Mouse (Mus musculus): ENCODE results near the gene Nova2. TPM values are rescaled to one million over a fixed set of nuclear protein-coding genes. Genes with fewer than 3 reads are reported as not detected.

The Nova2 gene
- polyA plus RNA-seq, 1 experiment: 0.90 TPM

DNA sequence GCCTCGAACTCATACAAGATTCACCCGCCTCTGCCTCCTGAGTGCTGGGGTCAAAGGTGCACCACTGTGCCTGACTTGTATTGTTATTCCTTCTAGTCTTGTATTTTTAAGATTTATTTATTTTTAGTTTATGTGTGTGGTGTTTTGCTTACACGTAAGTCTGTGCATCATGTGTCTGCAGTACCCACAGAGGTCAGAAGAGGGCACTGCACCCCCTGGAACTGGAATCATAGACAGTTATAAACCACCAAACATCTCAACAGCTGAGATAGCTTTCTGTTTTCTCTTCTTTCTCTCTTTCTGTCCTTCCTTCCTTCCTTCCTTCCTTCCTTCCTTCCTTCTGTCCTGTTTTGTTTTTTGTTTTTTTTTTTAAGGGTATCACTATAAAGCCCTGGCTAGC is 45.3 kb downstream of the Nova2 start:
- WGBS: 93% methylated on average over 3 of the region's 3 CpGs
- Histone ChIP-seq H3K27ac (ENCODE audit: insufficient read depth, low read length) (no peak overlapping the region), H3K36me3 (ENCODE audit: control insufficient read depth, insufficient read depth, low read length) (no peaks in the 10 kb centered on the region), H3K4me3 (ENCODE audit: extremely low read depth, insufficient read depth, insufficient read length) (no peak overlapping the region), H3K27me3 (ENCODE audit: control insufficient read depth, insufficient read depth, low read length) (no peaks in the 10 kb centered on the region), H3K4me1 (ENCODE audit: control insufficient read depth, insufficient read depth, insufficient read length) (no peaks in the 10 kb centered on the region)
- DNase-seq (ENCODE audit: low read depth in 1 of 2, low spot score in 2 of 2): no peak
- TF ChIP-seq CTCF (IDR thresholded peaks at IDR 0.05; ENCODE audit: extremely low read depth, insufficient read depth, insufficient read length, insufficient replicate concordance): no peak
- TF ChIP-seq POLR2A (IDR thresholded peaks at IDR 0.05; ENCODE audit: low read depth, low read length): no peak

DNA sequence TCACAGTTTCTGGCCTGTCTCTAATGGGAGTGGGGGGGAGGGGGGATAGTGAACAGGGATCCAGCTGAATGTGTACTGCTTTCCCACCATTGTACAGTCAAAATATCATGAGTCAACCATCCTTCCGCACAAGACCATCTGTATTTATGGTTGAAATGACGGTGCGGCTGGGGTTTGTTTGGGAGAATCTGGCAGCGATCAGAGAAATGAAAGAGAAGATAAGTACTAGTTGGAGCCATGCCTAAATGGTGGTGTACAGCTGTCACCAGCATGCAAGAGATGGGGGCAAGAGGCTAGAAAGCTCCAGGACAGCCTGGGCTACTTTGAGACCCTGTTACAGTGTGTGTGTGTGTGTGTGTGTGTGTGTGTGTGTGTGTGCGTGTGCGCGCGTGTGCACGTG is 52.7 kb downstream of the Nova2 start:
- no peaks in the 10 kb centered on the region for H3K4me1 ChIP-seq (ENCODE audit: control insufficient read depth, insufficient read depth, insufficient read length)
- no peaks in the 10 kb centered on the region for H3K27me3 ChIP-seq (ENCODE audit: control insufficient read depth, insufficient read depth, low read length)
- no peak overlapping the region for H3K4me3 ChIP-seq (ENCODE audit: extremely low read depth, insufficient read depth, insufficient read length)
- no peak overlapping the region for H3K27ac ChIP-seq (ENCODE audit: insufficient read depth, low read length)
- H3K36me3 ChIP-seq (ENCODE audit: control insufficient read depth, insufficient read depth, low read length): no peaks in the 10 kb centered on the region
- no peak for DNase-seq (ENCODE audit: low read depth in 1 of 2, low spot score in 2 of 2)
- TF ChIP-seq POLR2A (IDR thresholded peaks at IDR 0.05; ENCODE audit: low read depth, low read length): no peak
- no peak for TF ChIP-seq CTCF (IDR thresholded peaks at IDR 0.05; ENCODE audit: extremely low read depth, insufficient read depth, insufficient read length, insufficient replicate concordance)
- WGBS: 93% methylated on average over 9 of the region's 9 CpGs

GRCm38 (mm10) chr7:18986503-18986902 is 60.8 kb downstream of the Nova2 start:
- H3K4me1 ChIP-seq (ENCODE audit: control insufficient read depth, insufficient read depth, insufficient read length): peaks cover 1% of the 10 kb centered on the region; the same call in 1 of the 2 replicates
- DNase-seq (ENCODE audit: low read depth in 1 of 2, low spot score in 2 of 2): no peak
- H3K4me3 ChIP-seq (ENCODE audit: extremely low read depth, insufficient read depth, insufficient read length): no peak overlapping the region
- H3K36me3 ChIP-seq (ENCODE audit: control insufficient read depth, insufficient read depth, low read length): no peaks in the 10 kb centered on the region
- WGBS: 70% methylated on average over 2 of the region's 2 CpGs
- no peak overlapping the region for H3K27ac ChIP-seq (ENCODE audit: insufficient read depth, low read length)
- no peak for TF ChIP-seq CTCF (IDR thresholded peaks at IDR 0.05; ENCODE audit: extremely low read depth, insufficient read depth, insufficient read length, insufficient replicate concordance)
- no peak for TF ChIP-seq POLR2A (IDR thresholded peaks at IDR 0.05; ENCODE audit: low read depth, low read length)
- peaks cover 1% of the 10 kb centered on the region; the same call in 1 of the 2 replicates for H3K27me3 ChIP-seq (ENCODE audit: control insufficient read depth, insufficient read depth, low read length)

GRCm38 (mm10) chr7:18987100-18987499 is 61.4 kb downstream of the Nova2 start, which contains the start of gene Nanos2:
TSS of gene Nanos2 (plus strand) at chr7:18987400.
- no peak for DNase-seq (ENCODE audit: low read depth in 1 of 2, low spot score in 2 of 2)
- no peak within 1 kb of the TSS for H3K27ac ChIP-seq (ENCODE audit: insufficient read depth, low read length)
- H3K4me3 ChIP-seq (ENCODE audit: extremely low read depth, insufficient read depth, insufficient read length): no peak within 1 kb of the TSS
- peaks cover 6% of the 10 kb centered on the region for H3K27me3 ChIP-seq (ENCODE audit: control insufficient read depth, insufficient read depth, low read length)
- WGBS: 36% methylated on average over 2 of the region's 2 CpGs
- TF ChIP-seq CTCF (IDR thresholded peaks at IDR 0.05; ENCODE audit: extremely low read depth, insufficient read depth, insufficient read length, insufficient replicate concordance): no peak
- no peak for TF ChIP-seq POLR2A (IDR thresholded peaks at IDR 0.05; ENCODE audit: low read depth, low read length)
- peaks cover 7% of the 10 kb centered on the region for H3K4me1 ChIP-seq (ENCODE audit: control insufficient read depth, insufficient read depth, insufficient read length)
- no peaks in the 10 kb centered on the region for H3K36me3 ChIP-seq (ENCODE audit: control insufficient read depth, insufficient read depth, low read length)

- peaks cover 10% of the 10 kb centered on the region for H3K4me1 ChIP-seq (ENCODE audit: control insufficient read depth, insufficient read depth, insufficient read length)
- TF ChIP-seq CTCF (IDR thresholded peaks at IDR 0.05; ENCODE audit: extremely low read depth, insufficient read depth, insufficient read length, insufficient replicate concordance) (no peak), POLR2A (IDR thresholded peaks at IDR 0.05; ENCODE audit: low read depth, low read length) (no peak)
- H3K4me3 ChIP-seq (ENCODE audit: extremely low read depth, insufficient read depth, insufficient read length): no peak overlapping the region
- 77% methylated on average over 13 of the region's 13 CpGs for WGBS
- H3K27ac ChIP-seq (ENCODE audit: insufficient read depth, low read length): no peak overlapping the region
- peaks cover 8% of the 10 kb centered on the region for H3K27me3 ChIP-seq (ENCODE audit: control insufficient read depth, insufficient read depth, low read length)
- H3K36me3 ChIP-seq (ENCODE audit: control insufficient read depth, insufficient read depth, low read length): no peaks in the 10 kb centered on the region
- no peak for DNase-seq (ENCODE audit: low read depth in 1 of 2, low spot score in 2 of 2)
Observed at GRCm38 (mm10) chr7:18987747-18988146, 62.1 kb downstream of the Nova2 start.

GRCm38 (mm10) chr7:18988780-18989179 is 63.1 kb downstream of the Nova2 start:
- Histone ChIP-seq H3K27ac (ENCODE audit: insufficient read depth, low read length) (no peak overlapping the region), H3K4me1 (ENCODE audit: control insufficient read depth, insufficient read depth, insufficient read length) (peaks cover 10% of the 10 kb centered on the region), H3K4me3 (ENCODE audit: extremely low read depth, insufficient read depth, insufficient read length) (no peak overlapping the region), H3K27me3 (ENCODE audit: control insufficient read depth, insufficient read depth, low read length) (peaks cover 8% of the 10 kb centered on the region), H3K36me3 (ENCODE audit: control insufficient read depth, insufficient read depth, low read length) (no peaks in the 10 kb centered on the region)
- no peak for TF ChIP-seq CTCF (IDR thresholded peaks at IDR 0.05; ENCODE audit: extremely low read depth, insufficient read depth, insufficient read length, insufficient replicate concordance)
- 67% methylated on average over 6 of the region's 6 CpGs for WGBS
- no peak for DNase-seq (ENCODE audit: low read depth in 1 of 2, low spot score in 2 of 2)

DNA sequence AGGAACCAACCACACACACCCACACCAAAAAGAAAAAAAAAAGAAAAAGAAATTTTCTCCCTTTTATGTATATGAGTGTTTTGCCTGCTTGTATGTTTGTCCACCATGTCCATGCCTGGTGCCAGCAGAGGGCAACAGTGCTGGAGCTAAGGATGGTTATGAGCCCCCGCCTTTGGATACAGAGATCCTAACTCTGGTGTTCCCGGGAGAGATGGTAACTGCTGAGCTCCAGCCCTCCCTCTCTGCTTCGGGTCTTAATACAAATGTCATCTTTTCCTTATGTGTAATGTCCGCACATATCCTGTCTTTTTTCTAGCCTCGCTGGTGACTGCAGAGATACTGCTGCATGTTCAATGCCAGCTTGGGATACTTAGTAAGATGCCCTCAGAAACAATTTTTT is 64.3 kb downstream of the Nova2 start:
- H3K27me3 ChIP-seq (ENCODE audit: control insufficient read depth, insufficient read depth, low read length): peaks cover 8% of the 10 kb centered on the region
- DNase-seq (ENCODE audit: low read depth in 1 of 2, low spot score in 2 of 2): no peak
- TF ChIP-seq POLR2A (IDR thresholded peaks at IDR 0.05; ENCODE audit: low read depth, low read length): no peak
- TF ChIP-seq CTCF (IDR thresholded peaks at IDR 0.05; ENCODE audit: extremely low read depth, insufficient read depth, insufficient read length, insufficient replicate concordance): no peak
- peaks cover 10% of the 10 kb centered on the region for H3K4me1 ChIP-seq (ENCODE audit: control insufficient read depth, insufficient read depth, insufficient read length)
- no peak overlapping the region for H3K4me3 ChIP-seq (ENCODE audit: extremely low read depth, insufficient read depth, insufficient read length)
- no peak overlapping the region for H3K27ac ChIP-seq (ENCODE audit: insufficient read depth, low read length)
- peaks cover 1% of the 10 kb centered on the region; the same call in 1 of the 2 replicates for H3K36me3 ChIP-seq (ENCODE audit: control insufficient read depth, insufficient read depth, low read length)
- WGBS: 19% methylated on average over 5 of the region's 5 CpGs
